Mouse (Mus musculus) gastrocnemius, postnatal 36 days (tissue): ENCODE data around the gene Actr6. TPM values are rescaled to one million over a fixed set of nuclear protein-coding genes. Genes with fewer than 3 reads are reported as not detected.
"Not testable (repeated sequence)": the region's sequence is repeated elsewhere in the genome, so short reads cannot be mapped to it uniquely, and the experiment has no call there.

Source experiments
- DNase-seq, 2 experiments: peaks; one replicate each; pipeline ENCODE4 v3.0.0; 2022
- intact Hi-C: fragments of 180-260 bp; cut with DNase I; formaldehyde crosslinking; loops from one replicate; pipeline ENCODE4 v1.15.1; 2025
- total RNA-seq, 2 experiments: library from RNA; stranded (reverse); gene quantifications; 2 replicates each; pipeline ENCODE4 v1.2.3; 2021

Actr6 gene
- total RNA-seq, 2 experiments from 2014 or later, result 5.4 to 5.7 TPM

DNA sequence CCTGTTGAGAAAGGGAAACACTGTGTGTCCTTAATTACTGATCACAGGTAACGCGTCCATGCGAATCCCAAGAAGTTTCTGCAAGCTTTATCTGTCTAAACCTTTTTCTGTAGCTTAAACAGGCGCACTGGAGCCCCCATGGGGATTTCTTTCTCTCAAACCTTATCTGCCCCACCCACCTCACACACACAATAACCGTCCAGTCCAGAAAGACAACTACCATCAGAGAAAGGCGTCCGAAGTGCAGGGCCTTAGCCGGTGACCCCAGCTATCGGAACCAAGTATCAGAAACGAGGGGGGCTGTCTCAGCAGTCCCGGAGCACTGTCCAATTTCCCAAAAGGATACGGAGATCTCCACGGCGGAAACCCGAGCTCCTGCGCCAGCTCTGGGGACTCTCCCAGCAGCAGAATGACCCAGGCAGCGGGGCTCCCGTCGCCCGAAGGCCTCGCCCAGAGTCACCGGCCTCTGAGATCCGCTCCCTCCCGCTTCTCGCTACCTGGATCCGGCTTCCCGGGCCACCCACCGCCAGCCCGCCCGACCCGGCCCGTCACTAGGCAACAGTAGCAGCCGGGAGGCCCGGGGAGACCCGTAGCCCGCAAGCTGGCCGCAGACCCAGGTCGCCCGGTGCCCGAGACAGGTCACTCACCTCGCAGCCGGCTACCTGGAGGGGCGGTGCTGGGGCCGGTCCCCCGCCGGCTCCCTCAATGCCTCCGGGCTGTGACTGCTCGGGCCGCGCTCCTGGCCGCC, 46.5 kb downstream of the Actr6 start:
- peak in 1 of 2 experiments; percentile 10 for DNase-seq
- intact Hi-C loops, result loop anchor here (5.0 kb wide), 1 partner anchor 47 kb away; the partner anchor contains the start of gene Actr6

- no peak for DNase-seq
- intact Hi-C loops, result no loop called here
Observed at GRCm38 (mm10) chr10:89682961-89683360, 49.1 kb downstream of the Actr6 start.

- no peak for DNase-seq
- intact Hi-C loops, result no loop called here
Observed at GRCm38 (mm10) chr10:89682157-89682556, 49.9 kb downstream of the Actr6 start.

- intact Hi-C loops, result no loop called here
Observed at GRCm38 (mm10) chr10:89681706-89682105, 50.4 kb downstream of the Actr6 start.

GRCm38 (mm10) chr10:89680517-89680916, 51.6 kb downstream of the Actr6 start:
- no peak for DNase-seq
- intact Hi-C loops, result no loop called here

More at GRCm38 (mm10) chr10:89681706-89682105, 50.4 kb downstream of the Actr6 start:
- DNase-seq, result no peak

- no peak for DNase-seq
- intact Hi-C loops, result no loop called here
Observed at GRCm38 (mm10) chr10:89679448-89679847, 52.6 kb downstream of the Actr6 start.

DNA sequence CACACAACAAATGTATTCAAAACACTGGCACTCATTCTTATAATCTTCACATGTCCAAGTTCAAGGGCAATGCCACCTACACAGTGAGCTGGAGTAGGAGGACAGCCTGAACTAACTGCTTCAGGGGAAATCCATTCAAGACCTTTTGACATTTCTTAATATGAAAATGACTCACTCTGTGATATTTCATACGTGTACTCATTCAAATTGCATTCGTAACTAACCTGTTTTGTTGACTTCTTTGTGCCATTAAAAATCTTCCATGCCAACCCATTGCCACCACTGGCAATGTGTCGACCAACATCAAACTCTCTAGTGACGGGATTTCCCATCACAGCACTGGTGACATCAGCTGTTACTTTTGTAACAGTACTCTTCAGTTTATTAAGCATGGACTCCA, 54.0 kb downstream of the Actr6 start:
- no peak for DNase-seq
- intact Hi-C loops, result no loop called here

- intact Hi-C loops, result no loop called here
- no peak for DNase-seq
Observed at GRCm38 (mm10) chr10:89676609-89677008, 55.5 kb downstream of the Actr6 start.

- intact Hi-C loops, DNase-seq: not testable (repeated sequence)
Observed at GRCm38 (mm10) chr10:89670371-89670770, 61.7 kb downstream of the Actr6 start.

DNA sequence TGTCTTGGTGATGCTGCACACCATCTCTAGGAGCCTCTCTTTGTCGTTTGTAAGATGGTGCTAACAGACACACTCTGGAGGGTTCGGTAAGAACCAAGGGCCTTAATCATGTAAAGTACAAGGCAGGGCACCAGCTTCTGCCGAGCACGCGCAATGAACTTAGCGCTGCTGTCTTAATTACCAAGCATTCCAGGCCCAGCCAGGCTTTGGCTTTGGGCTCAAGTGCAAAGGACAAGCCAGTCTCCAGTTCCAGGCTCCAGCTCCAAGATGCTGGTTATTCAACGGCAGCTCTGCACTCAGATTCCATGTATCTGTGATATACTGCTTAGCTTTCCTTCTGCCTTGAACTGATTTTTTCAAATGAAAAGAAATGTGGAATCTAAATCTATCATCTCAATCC, 64.5 kb downstream of the Actr6 start:
- no peak for DNase-seq
- intact Hi-C loops, result loop anchor here (10.0 kb wide), 1 partner anchor 137 kb away; no protein-coding TSS in a partner anchor

DNA sequence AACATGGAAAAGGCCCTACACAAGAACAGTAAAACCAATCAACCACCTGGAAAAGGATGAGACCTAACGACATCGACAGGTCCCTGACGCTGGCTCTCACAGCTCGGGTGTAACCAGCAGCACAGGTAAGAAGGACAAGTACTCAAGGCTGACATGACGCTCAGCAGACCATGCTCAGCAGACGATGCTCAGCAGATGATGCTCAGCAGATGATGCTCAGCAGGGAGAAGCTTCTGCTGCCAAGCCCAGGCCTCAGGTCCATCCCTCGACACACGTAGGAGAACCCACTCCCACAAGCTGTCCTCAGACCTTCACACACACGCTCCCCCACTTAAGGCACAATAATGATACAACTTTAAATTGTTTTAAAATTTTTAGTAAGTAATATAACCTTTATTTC, 66.4 kb downstream of the Actr6 start:
- no peak for DNase-seq
- intact Hi-C loops, result loop anchor here (10.0 kb wide), 1 partner anchor 139 kb away; no protein-coding TSS in a partner anchor

DNA sequence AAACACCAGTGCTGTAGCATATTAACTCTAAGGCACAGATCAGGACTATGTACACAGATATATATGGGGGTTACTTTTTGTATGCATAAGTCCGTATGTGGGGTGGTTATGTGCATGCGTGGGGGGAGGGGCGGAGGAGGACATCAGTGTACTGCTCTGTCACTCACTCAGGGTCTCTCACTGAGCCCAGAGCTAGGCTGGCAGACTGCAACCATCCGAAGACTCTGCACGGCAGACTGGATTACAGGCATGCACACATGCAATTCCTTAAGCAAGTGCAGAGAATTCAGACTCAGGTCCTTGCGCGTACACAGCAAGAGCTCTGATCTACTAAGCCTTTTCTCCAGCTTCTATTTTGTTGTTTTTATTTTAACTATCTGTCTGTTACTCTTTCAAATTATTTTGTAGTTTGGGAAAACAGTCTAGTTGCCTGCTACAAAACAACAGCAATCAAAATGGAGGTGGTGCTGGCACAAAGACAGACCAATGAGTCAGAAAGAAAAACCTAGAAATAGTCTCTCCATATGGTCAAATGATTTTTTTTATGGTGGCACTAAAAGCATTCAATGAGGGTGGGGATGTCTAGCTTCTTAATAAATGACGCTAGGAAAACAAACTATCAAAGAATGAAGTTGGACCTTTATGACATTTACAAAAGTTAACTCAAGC, 67.0 kb downstream of the Actr6 start:
- intact Hi-C loops, result loop anchor here (10.0 kb wide), 1 partner anchor 140 kb away; no protein-coding TSS in a partner anchor
- no peak for DNase-seq

Other genes starting within 250 kb of the Actr6 start
- gene Nr1h4, start 198.7 kb downstream of the Actr6 start, total RNA-seq, result not detected
- not detected for gene Slc17a8, start 111.0 kb downstream of the Actr6 start, total RNA-seq
- gene Scyl2, start 46.0 kb downstream of the Actr6 start, total RNA-seq, result 10 to 100 TPM; 12.1 to 12.6 TPM
- 10 to 100 TPM; 14.8 to 17.2 TPM for gene Uhrf1bp1l, start 12.7 kb upstream of the Actr6 start, total RNA-seq
- under 1 TPM in 1 of 2 experiments, not detected in 1; 0.20 TPM for gene Anks1b, start 141.2 kb upstream of the Actr6 start, total RNA-seq